Mouse (Mus musculus) heart, postnatal 0 days (tissue): ENCODE results near the gene Gm10644.
A peak's percentile ranks its signal among the peaks of the same experiment; 100 is the strongest.

ENCODE experiments used
- CTCF ChIP-seq: IDR thresholded peaks from 2 replicates; pipeline ENCODE4 v1.5.1; 2016; ENCODE audit warnings: antibody characterized with exemption, control low read depth, low read depth
- EP300 ChIP-seq: IDR thresholded peaks from 2 replicates; pipeline ENCODE4 v1.6.1; 2016; ENCODE audit warnings: antibody characterized with exemption, low read depth

GRCm38 (mm10) chr8:83893915-83894314, 61.1 kb downstream of the Gm10644 start:
- peak; percentile 90 for TF ChIP-seq CTCF
- no peak for TF ChIP-seq EP300
